Comparison of ENCODE assay signal across 20 mouse cellular contexts in the genomic region with DNA sequence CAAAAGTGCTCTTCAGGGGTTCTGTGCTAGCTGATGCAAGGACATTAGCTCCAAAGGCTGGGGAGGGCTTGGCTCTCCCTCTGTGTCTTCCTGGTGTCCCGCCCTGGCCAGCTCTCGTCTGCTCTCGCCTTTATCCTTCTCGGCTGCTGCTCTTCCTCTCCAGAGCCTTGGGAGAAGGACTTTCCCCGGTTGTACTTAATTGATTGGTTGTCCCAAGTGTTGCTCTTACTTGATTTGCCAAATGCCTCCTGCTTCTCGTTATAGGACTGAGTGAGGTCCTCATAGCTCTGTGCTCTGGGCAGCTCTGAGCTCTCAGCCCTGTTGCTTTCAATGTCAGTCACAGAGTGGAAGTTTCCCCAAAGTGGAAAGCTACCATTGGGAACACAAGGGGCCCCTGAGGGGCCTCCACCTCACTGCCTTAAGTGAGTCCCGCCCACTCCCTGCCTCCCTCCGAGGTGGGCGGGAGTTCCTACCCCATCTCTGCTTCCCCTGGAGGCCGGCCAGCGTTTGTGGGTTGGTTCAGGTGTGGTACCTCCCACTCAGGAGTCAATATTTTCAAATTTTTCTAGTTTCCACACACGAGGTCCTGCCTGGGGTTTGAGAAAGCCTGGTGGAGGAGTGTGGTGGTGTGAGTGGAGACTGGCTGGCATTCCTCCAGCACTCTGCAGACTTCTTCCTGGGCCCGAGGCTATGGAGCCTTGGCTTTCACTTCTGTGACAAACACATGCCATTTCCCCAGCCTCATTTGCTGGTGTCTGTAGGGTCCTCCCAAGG. TPM values are rescaled to one million over a fixed set of nuclear protein-coding genes. Genes with fewer than 3 reads are reported as not detected.
DNase-seq lines count a peak whose midpoint lies in the region; ATAC-seq lines count a peak whose summit lies in the region.
"Had no signal": no experiment of that assay in that cellular context is flagged by ENCODE, and none has a peak within 500 bp of the region (broad histone marks: within the 10 kb centered on the region; RNA-seq: fewer than 3 reads in every experiment).

No protein-coding gene starts in this region.

- H3K27me3 ChIP-seq in forebrain, embryonic 12.5 days: no peaks in the 10 kb centered on the region
- no peaks in the 10 kb centered on the region for H3K27me3 ChIP-seq in forebrain, embryonic 16.5 days (replicated peaks; ENCODE audit: control insufficient read depth, insufficient read depth, low read length)
- no peaks in the 10 kb centered on the region for H3K27me3 ChIP-seq in kidney, embryonic 14.5 days (ENCODE audit: control insufficient read depth, insufficient read depth, low read length)
- H3K27me3 ChIP-seq: heart, embryonic 12.5 days; stomach, embryonic 15.5 days had no signal

- ATAC-seq in forebrain, embryonic 12.5 days (ENCODE audit: low FRiP score): no peak
- no peak for ATAC-seq in forebrain, embryonic 16.5 days
- ATAC-seq in kidney, embryonic 14.5 days (ENCODE audit: low FRiP score, low TSS enrichment): no peak
- ATAC-seq: liver, postnatal 0 days had no signal

- H3K36me3 ChIP-seq in forebrain, embryonic 12.5 days (replicated peaks): peaks cover 76% of the 10 kb centered on the region
- H3K36me3 ChIP-seq in forebrain, embryonic 16.5 days (ENCODE audit: control insufficient read depth, insufficient read depth): peaks cover 27% of the 10 kb centered on the region
- peaks cover 63% of the 10 kb centered on the region for H3K36me3 ChIP-seq in kidney, embryonic 14.5 days (ENCODE audit: control insufficient read depth, insufficient read depth, low read length)

- H3K4me1 ChIP-seq in forebrain, embryonic 12.5 days: no peaks in the 10 kb centered on the region
- no peaks in the 10 kb centered on the region for H3K4me1 ChIP-seq in forebrain, embryonic 16.5 days (replicated peaks; ENCODE audit: control insufficient read depth, insufficient read depth, low read length)
- no peaks in the 10 kb centered on the region for H3K4me1 ChIP-seq in kidney, embryonic 14.5 days (ENCODE audit: control insufficient read depth, insufficient read depth, low read length)
- H3K4me1 ChIP-seq: forebrain, embryonic 10.5 days; stomach, embryonic 15.5 days had no signal

- H3K4me2 ChIP-seq in forebrain, embryonic 12.5 days: no peak overlapping the region
- H3K4me2 ChIP-seq in forebrain, embryonic 16.5 days (ENCODE audit: low read length): no peak overlapping the region
- no peak overlapping the region for H3K4me2 ChIP-seq in kidney, embryonic 14.5 days (replicated peaks; ENCODE audit: low read depth, low read length)
- H3K4me2 ChIP-seq: heart, embryonic 12.5 days; stomach, embryonic 15.5 days had no signal

- WGBS in forebrain, embryonic 12.5 days: 80% methylated on average over 13 of the region's 13 CpGs
- 69% methylated on average over 13 of the region's 13 CpGs for WGBS in forebrain, embryonic 16.5 days
- WGBS in kidney, embryonic 14.5 days: 72% methylated on average over 13 of the region's 13 CpGs

- no peak overlapping the region for H3K9ac ChIP-seq in forebrain, embryonic 12.5 days
- no peak overlapping the region for H3K9ac ChIP-seq in forebrain, embryonic 16.5 days (replicated peaks; ENCODE audit: low read depth, low read length)
- H3K9ac ChIP-seq in kidney, embryonic 14.5 days (ENCODE audit: low read depth, low read length): no peak overlapping the region
- H3K9ac ChIP-seq: heart, embryonic 12.5 days; liver, postnatal 0 days; stomach, embryonic 15.5 days had no signal

- H3K9me3 ChIP-seq in forebrain, embryonic 12.5 days: no peaks in the 10 kb centered on the region
- no peaks in the 10 kb centered on the region for H3K9me3 ChIP-seq in forebrain, embryonic 16.5 days (ENCODE audit: control insufficient read depth, low read length)
- no peaks in the 10 kb centered on the region for H3K9me3 ChIP-seq in kidney, embryonic 14.5 days (ENCODE audit: control insufficient read depth, low read length)
- H3K9me3 ChIP-seq: forebrain, embryonic 10.5 days; heart, embryonic 12.5 days; stomach, embryonic 15.5 days had no signal

- DNase-seq in adrenal gland, adult (ENCODE audit: inconsistent age in 2 of 2, low spot score in 1 of 2): peak; percentile 22 to 51
- no peak for DNase-seq in adrenal gland, postnatal 10 days
- peak; percentile 59 for DNase-seq in kidney, postnatal 10 days
- DNase-seq in MN1 (ENCODE audit: low spot score): peak; percentile 48
- no peak for DNase-seq in thymus, postnatal 4 days
- DNase-seq: adrenal gland, postnatal 25 days; gastrocnemius, postnatal 25 days; heart, postnatal 36 days; layer of hippocampus, adult 9-11 months; liver; liver, postnatal 0 days; lung, postnatal 36 days; right cerebral cortex, adult 18-20 months; spleen, adult 18-20 months had no signal

- no peak overlapping the region for H3K4me3 ChIP-seq in forebrain, embryonic 12.5 days (replicated peaks)
- H3K4me3 ChIP-seq in forebrain, embryonic 16.5 days (replicated peaks; ENCODE audit: low read length): no peak overlapping the region
- no peak overlapping the region for H3K4me3 ChIP-seq in kidney, embryonic 14.5 days (ENCODE audit: low read length)
- H3K4me3 ChIP-seq: forebrain, embryonic 10.5 days; heart, embryonic 12.5 days; stomach, embryonic 15.5 days had no signal

- peak overlapping the region; percentile 32; the same call in 1 of the 2 replicates for H3K27ac ChIP-seq in forebrain, embryonic 12.5 days
- H3K27ac ChIP-seq in forebrain, embryonic 16.5 days (ENCODE audit: low read length): no peak overlapping the region
- no peak overlapping the region for H3K27ac ChIP-seq in kidney, embryonic 14.5 days (ENCODE audit: low read depth, low read length)
- H3K27ac ChIP-seq: forebrain, embryonic 10.5 days; stomach, embryonic 15.5 days had no signal

RNA-seq across cellular contexts. Expression of gene Avil, which starts 3.0 kb away (rescaled TPM):
- 1 to 10 TPM in 1 of 2 experiments, under 1 TPM in 1; 0.72 to 2.1 TPM for total RNA-seq in adrenal gland, postnatal 10 days (2021)
- polyA plus RNA-seq in forebrain, embryonic 12.5 days (2016; fragmentation: Nextera tagmentation; extraction: Ambion mirVana): 0.21 TPM in 1 of 2 replicates, not detected in the other
- 0.15 and 0.40 TPM in 2 replicates for polyA plus RNA-seq in forebrain, embryonic 16.5 days (2015; fragmentation: Nextera tagmentation; extraction: Ambion mirVana)
- 0.19 and 0.20 TPM in 2 replicates for polyA plus RNA-seq in kidney, embryonic 14.5 days (2014; fragmentation: Nextera tagmentation; extraction: Ambion mirVana)
- polyA plus RNA-seq: liver, postnatal 0 days had no signal

RNA-seq across cellular contexts. Expression of gene Ctdsp2, which starts 19.0 kb away (rescaled TPM):
- 100 to 1,000 TPM; 137 to 168 TPM for total RNA-seq in adrenal gland, postnatal 10 days (2021)
- polyA plus RNA-seq in forebrain, embryonic 12.5 days (2016; fragmentation: Nextera tagmentation; extraction: Ambion mirVana): 49.2 and 49.5 TPM in 2 replicates
- 22.9 and 27.6 TPM in 2 replicates for polyA plus RNA-seq in forebrain, embryonic 16.5 days (2015; fragmentation: Nextera tagmentation; extraction: Ambion mirVana)
- 81.1 and 112 TPM in 2 replicates for polyA plus RNA-seq in kidney, embryonic 14.5 days (2014; fragmentation: Nextera tagmentation; extraction: Ambion mirVana)

RNA-seq across cellular contexts. Expression of gene Tsfm, which starts 33.1 kb away (rescaled TPM):
- total RNA-seq in adrenal gland, postnatal 10 days (2021): 10 to 100 TPM; 74.9 to 76.1 TPM
- 82.7 and 82.8 TPM in 2 replicates for polyA plus RNA-seq in forebrain, embryonic 12.5 days (2016; fragmentation: Nextera tagmentation; extraction: Ambion mirVana)
- polyA plus RNA-seq in forebrain, embryonic 16.5 days (2015; fragmentation: Nextera tagmentation; extraction: Ambion mirVana): 60.8 and 66.0 TPM in 2 replicates
- 90.5 and 98.2 TPM in 2 replicates for polyA plus RNA-seq in kidney, embryonic 14.5 days (2014; fragmentation: Nextera tagmentation; extraction: Ambion mirVana)

RNA-seq across cellular contexts. Expression of gene Mettl1, which starts 43.7 kb away (rescaled TPM):
- total RNA-seq in adrenal gland, postnatal 10 days (2021): 10 to 100 TPM; 14.9 to 17.6 TPM
- polyA plus RNA-seq in forebrain, embryonic 12.5 days (2016; fragmentation: Nextera tagmentation; extraction: Ambion mirVana): 31.4 and 35.5 TPM in 2 replicates
- polyA plus RNA-seq in forebrain, embryonic 16.5 days (2015; fragmentation: Nextera tagmentation; extraction: Ambion mirVana): 20.1 and 23.0 TPM in 2 replicates
- 69.5 and 78.1 TPM in 2 replicates for polyA plus RNA-seq in kidney, embryonic 14.5 days (2014; fragmentation: Nextera tagmentation; extraction: Ambion mirVana)

RNA-seq across cellular contexts. Expression of gene Eef1akmt3, which starts 43.8 kb away (rescaled TPM):
- total RNA-seq in adrenal gland, postnatal 10 days (2021): under 1 TPM; 0.24 to 0.42 TPM
- 0.14 and 0.20 TPM in 2 replicates for polyA plus RNA-seq in forebrain, embryonic 12.5 days (2016; fragmentation: Nextera tagmentation; extraction: Ambion mirVana)
- 0.11 and 0.18 TPM in 2 replicates for polyA plus RNA-seq in forebrain, embryonic 16.5 days (2015; fragmentation: Nextera tagmentation; extraction: Ambion mirVana)
- polyA plus RNA-seq in kidney, embryonic 14.5 days (2014; fragmentation: Nextera tagmentation; extraction: Ambion mirVana): 0.39 and 0.89 TPM in 2 replicates
- total RNA-seq: heart, postnatal 36 days had no signal

Comparison
In these comparisons a context has a peak if more than half of its experiments do, and no peak if none do; other contexts are left out.
1. DNase-seq: peak in adrenal gland, adult (2 of 2), kidney, postnatal 10 days (single experiment) and MN1 (single experiment); none in adrenal gland, postnatal 10 days (single experiment) and thymus, postnatal 4 days (single experiment).